Mouse (Mus musculus): Measurements from ENCODE around the gene Lhcgr. TPM values are rescaled to one million over a fixed set of nuclear protein-coding genes. Genes with fewer than 3 reads are reported as not detected.

Lhcgr gene
- total RNA-seq, 2 experiments from 2014 or later, result 0.05 to 0.07 TPM

DNA sequence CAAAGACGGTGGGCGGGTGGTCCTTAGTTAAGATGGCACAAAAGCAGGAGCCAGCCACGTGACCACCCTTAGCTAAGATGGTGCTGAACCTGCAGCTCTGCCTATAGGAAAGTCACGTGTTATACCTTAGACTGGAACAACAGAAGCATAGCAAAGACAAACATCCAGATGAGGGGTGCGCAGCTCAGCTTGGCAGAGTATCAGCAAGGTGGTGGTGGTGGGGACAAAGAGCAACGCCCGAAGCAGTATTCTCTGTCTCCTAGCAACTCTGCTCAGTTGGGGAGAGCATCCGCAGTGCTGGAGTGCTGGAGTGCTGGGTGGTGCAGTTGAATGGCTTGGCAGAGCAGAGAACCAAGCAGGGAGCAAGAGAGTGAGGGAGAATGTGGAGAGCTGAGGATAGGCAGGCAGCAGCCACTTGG lies 85.5 kb downstream of the Lhcgr start:
- DNase-seq (ENCODE audit: low spot score in 2 of 2), result no peak

DNA sequence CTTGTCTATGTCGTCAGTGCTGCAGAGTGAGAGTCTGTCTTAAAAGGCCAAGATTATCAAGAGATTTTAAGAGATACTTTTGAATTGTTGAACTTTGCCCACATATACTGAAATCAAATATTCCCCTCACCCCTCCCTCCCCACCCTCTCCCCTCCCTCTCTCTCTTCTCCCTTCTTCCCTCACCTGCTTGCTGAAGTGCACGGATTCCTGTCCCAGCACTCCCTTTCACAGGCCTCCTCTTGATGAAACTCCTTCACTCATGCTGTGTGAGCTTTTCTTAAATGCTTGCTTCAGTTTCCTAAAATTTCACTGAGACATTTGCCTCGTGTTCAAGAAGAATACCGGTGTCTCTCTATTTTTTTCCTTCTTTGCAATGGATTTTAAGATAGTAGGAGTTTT lies 88.7 kb downstream of the Lhcgr start:
- DNase-seq (ENCODE audit: low spot score in 2 of 2), result no peak

DNA sequence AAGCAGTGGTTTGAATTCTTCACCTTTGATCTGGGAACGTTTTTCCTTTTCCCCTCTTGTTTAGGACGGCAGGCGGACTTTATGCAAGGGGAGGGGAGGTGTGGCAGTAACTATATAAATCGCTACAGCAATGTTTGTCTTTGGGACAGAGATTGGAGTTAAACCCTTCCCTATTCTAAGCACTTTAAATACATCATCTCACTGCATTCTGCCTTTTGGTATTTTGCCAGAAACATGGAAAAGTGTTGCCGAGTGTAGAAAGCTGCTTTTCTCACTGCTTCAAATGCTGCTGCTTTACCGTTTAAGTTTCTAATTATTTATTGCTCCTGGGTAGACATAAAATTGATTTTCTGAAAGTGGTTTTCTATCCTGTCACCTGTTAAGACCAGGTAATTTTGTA lies 89.4 kb downstream of the Lhcgr start:
- no peak for DNase-seq (ENCODE audit: low spot score in 2 of 2)

DNA sequence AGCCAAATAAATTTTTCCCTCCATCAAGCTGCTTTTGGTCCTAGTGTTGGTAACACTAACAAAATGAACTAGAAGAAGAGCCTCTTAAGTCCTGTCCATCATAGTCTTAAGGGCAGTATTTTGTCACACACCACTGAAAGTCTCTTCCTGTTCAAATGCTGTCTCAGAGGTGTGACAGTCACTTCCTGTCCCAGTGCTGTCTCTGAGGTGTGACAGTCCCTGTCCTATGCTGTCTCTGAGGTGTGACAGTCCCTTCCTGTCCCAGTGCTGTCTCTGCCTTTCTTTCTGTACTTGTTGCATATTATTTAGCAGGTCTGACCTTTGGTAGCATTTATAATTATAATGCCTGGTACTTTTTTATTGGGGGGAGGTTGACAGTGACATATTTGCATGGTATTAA lies 90.9 kb downstream of the Lhcgr start:
- no peak for DNase-seq (ENCODE audit: low spot score in 2 of 2)

DNA sequence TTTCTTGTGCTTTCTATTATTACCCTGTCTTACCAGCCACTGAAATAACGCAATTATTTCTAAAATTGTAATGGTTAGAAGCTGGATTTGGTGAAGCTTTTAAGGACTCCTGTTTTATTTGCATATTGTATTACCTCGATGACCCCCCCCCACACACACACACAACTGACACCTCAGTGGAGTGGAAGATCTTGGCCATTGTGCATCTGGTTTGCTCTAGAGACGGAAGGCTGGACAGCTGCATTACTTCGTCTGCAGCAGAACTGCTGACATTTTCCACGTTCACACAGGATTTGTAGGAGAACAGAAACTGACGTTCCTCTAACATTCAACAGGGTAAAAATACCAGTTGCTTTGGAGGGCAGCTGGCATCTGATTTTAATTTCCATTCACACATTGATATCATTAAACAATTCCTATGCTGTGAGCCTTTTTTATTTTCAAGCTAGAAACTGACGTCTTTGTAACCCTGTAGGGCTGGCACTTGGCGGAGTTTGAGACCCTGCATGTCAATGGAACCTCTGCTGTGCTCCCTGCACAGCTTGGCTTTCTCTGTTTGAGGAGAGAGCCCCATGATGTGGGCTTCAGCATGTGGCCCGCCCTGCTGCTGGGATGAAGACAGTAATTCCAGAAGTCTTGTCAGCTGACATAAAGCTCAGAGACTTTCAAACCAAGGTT lies 95.0 kb downstream of the Lhcgr start:
- no peak for DNase-seq (ENCODE audit: low spot score in 2 of 2)

DNA sequence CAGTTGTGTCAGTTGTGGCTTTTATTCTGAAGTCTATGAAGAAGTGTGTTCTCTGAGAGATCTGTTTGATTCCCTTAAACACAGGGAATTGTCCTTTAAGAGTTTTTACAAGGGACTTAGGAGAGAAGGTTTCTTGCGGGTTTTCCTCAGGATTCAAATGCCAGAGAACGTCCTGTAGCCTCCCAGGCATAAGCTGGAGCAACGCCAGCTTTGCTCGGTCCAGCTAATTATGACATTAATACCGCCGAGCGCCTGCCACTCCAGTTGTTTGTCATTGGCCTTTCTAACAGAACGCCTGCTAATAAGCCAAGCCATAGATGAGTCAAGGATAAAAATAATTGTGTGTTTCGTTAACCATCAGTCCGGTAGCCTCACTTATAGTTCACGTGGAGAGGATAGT lies 103.6 kb downstream of the Lhcgr start:
- no peak for DNase-seq (ENCODE audit: low spot score in 2 of 2)

DNA sequence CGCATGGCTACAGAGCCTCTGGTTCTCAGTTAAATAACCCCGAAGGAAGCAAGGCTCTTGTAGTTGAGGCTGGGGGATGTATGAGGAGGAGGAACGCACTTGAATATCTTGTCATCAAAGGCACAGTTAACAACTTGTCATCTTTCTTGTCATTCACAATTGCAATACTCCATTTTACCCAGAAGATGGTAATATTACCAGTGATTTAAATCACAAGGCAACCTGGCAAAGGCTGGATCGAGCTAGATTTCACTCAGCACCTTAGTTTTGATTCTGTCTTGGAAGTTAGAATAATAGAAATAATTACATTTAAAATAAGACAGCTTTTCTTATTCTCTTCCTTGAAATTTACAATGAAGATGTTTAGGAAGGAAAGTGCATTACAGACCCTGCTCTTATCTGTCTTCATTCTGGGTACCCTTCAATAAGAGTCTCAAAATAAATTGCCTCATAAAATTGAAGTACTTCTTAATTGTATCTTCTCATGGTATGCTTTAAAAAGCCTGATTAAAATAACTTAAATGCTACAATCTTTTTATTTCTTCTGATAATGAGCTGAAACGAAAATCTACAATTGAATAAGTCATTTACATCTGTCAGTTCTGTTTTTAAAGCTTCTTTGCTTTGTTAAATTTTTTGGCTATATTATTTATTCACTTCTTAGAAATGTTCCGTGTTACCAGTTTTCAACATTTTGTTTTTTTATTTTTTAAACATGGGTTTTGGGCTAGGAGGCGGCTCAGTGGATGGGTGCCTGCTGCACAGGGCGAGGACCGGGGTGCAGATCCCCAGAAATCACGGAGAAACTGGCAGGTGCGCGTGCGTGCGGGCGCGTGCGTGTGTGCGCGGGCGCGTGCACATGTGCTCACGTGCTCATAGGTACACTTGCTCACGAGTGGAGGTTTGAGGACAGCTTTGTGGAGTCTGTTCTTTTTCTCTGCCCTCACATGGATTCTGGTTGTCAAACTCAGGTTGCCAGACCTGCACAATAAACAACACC lies 116.2 kb downstream of the Lhcgr start:
- DNase-seq (ENCODE audit: low spot score in 2 of 2), result no peak

DNA sequence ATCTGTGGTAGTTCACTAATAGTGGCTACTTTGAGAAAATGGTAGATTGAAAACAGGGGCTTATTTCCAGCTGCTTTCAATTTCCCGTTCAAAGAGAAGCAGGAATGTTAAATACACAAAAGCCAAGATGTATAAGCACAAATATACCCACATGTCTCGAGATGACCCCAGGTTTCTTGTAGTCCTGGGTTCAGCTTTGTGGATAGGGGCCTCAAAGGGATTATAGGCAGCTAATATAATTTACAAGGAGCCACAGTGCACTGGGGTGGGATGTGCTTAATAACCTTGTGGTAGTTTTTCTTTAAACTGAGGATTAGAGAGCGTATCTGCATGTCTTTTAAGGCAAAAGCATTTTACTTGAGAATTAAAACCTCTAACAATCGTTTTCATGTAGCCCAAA lies 121.0 kb downstream of the Lhcgr start:
- DNase-seq (ENCODE audit: low spot score in 2 of 2), result no peak

DNA sequence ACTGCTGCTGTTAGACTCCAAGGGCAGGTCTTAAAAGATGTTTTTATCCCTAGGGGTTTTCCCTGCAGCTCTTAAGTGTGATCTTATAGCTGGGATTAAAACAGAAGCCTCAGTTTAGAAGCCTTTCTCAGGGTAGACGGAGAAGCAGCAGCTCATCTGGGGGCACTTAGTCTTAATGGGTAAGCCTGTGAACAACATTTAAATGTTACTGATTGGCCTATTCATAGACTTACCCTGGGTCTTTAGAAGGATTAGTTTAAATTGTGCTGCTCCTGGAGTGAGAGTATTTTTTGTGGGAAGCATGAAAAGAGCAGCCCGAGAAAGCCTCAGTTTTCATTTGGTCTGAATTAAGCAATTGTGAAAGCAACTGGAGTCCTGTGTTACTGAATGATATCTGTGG lies 121.9 kb downstream of the Lhcgr start:
- DNase-seq (ENCODE audit: low spot score in 2 of 2), result no peak

DNA sequence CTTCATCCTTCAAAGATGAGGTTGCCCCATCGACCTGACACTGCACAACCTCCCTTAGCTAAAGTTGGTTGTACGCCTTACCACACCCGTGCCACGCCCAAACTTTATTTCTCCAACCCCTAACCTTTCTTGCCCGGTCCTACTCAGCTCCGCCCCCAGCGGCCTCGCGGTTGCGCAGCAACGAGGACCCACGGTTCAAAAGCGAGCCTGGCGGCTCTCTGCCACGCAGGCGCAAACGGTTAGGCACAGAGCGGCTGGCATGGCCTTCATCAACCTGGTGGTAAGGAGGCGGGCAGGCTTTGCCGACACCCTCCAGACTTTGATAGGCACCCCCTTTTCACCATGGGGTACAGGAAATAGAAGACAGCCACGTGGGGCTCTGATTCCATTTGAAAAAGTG lies 123.3 kb downstream of the Lhcgr start, which contains the start of gene Gtf2a1l:
Gene Gtf2a1l (plus strand): TSS at position 209 of the 400 bp plus-strand sequence.
- peak in 1 of 2 experiments; percentile 16 for DNase-seq (ENCODE audit: low spot score in 2 of 2)

Other genes starting within 250 kb of the Lhcgr start
- gene Ston1, start 194.3 kb downstream of the Lhcgr start, total RNA-seq (2021), result 10 to 100 TPM; 20.4 to 25.6 TPM
- gene Gtf2a1l, start 123.3 kb downstream of the Lhcgr start, total RNA-seq (2021), result not detected

All from gastrocnemius, postnatal 4 days (tissue).